Mouse (Mus musculus) E14TG2a.4 (cell line): ENCODE results near the gene Alg2.

ENCODE experiments used
- H3K27me3 ChIP-seq: 2 replicates; pipeline ENCODE4 v1.6.1; 2014; ENCODE audit warnings: low read length, control low read depth; ENCODE audit not compliant: insufficient read depth
- H3K36me3 ChIP-seq: 2 replicates; pipeline ENCODE4 v1.6.1; 2014; ENCODE audit warnings: low read length, control low read depth; ENCODE audit not compliant: insufficient read depth
- H3K4me1 ChIP-seq: replicated peaks from 2 replicates; pipeline ENCODE4 v1.6.1; 2014; ENCODE audit warnings: low read depth, low read length, control low read depth
- H3K4me3 ChIP-seq: replicated peaks from 2 replicates; pipeline ENCODE4 v1.5.1; 2014; ENCODE audit warnings: mild to moderate bottlenecking, low read length
- H3K9me3 ChIP-seq: 2 replicates; pipeline ENCODE4 v1.6.1; 2014; ENCODE audit warnings: low read length, control low read depth
- CTCF ChIP-seq: conservative IDR thresholded peaks from 2 replicates; pipeline ENCODE4 v1.5.1; 2014; ENCODE audit warnings: low read length
- NANOG ChIP-seq: IDR thresholded peaks from 2 replicates; pipeline ENCODE4 v1.6.1; 2014; ENCODE audit warnings: borderline replicate concordance, low read length, mixed read lengths
- POU5F1 ChIP-seq: IDR thresholded peaks from 2 replicates; pipeline ENCODE4 v1.6.1; 2014; ENCODE audit warnings: low read length, borderline replicate concordance

Gene Alg2

GRCm38 (mm10) chr4:47499121-47499545, 25.0 kb upstream of the Alg2 start:
- TF ChIP-seq NANOG = no peak
- no peak for TF ChIP-seq CTCF
- no peak for TF ChIP-seq POU5F1
- Histone ChIP-seq H3K4me1 (peaks cover 4% of the 10 kb centered on the region; the same call in 1 of the 2 replicates), H3K36me3 (no peaks in the 10 kb centered on the region), H3K4me3 (no peak overlapping the region), H3K9me3 (peaks cover 5% of the 10 kb centered on the region; the same call in 1 of the 2 replicates), H3K27me3 (no peaks in the 10 kb centered on the region)

DNA sequence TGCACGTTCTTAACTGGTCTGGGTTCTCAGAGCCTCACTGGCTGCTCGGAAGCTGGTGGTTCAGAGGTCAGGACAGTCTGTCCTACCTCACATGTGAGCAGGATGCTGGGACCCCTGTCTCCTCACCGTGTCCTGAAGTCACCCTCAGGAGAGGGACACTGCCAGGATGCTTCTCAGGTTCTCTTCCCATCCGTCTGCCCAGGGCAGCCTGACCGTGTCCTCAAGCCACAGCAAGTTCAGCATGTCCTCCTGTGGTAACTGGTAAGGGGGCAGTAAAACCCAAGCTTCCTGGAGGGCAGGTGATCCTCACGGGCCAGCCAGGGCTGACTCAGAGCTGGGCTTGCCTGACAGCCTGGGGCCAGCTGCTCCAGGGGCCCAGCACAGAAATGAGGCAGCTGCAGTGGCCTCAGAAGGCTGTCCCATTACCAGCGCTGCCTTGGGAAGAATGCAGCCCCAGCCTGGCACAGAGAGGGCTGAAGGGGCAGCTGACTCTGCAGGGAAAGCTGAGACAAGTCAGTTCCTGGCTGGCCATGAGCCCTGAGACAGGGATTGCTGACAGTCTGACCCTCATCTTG, 23.8 kb upstream of the Alg2 start:
- no peaks in the 10 kb centered on the region for H3K27me3 ChIP-seq
- H3K4me3 ChIP-seq = no peak overlapping the region
- H3K4me1 ChIP-seq = peaks cover 4% of the 10 kb centered on the region; the same call in 1 of the 2 replicates
- no peaks in the 10 kb centered on the region for H3K9me3 ChIP-seq
- no peaks in the 10 kb centered on the region for H3K36me3 ChIP-seq
- TF ChIP-seq POU5F1 (no peak), NANOG (no peak), CTCF (no peak)

GRCm38 (mm10) chr4:47494686-47495085, 20.6 kb upstream of the Alg2 start:
- no peaks in the 10 kb centered on the region for H3K36me3 ChIP-seq
- TF ChIP-seq NANOG (no peak), POU5F1 (no peak), CTCF (no peak)
- H3K9me3 ChIP-seq = no peaks in the 10 kb centered on the region
- no peak overlapping the region for H3K4me3 ChIP-seq
- H3K27me3 ChIP-seq = no peaks in the 10 kb centered on the region
- H3K4me1 ChIP-seq = peaks cover 8% of the 10 kb centered on the region

- H3K36me3 ChIP-seq = no peaks in the 10 kb centered on the region
- TF ChIP-seq NANOG (no peak), CTCF (no peak)
- no peak overlapping the region for H3K4me3 ChIP-seq
- no peaks in the 10 kb centered on the region for H3K9me3 ChIP-seq
- H3K27me3 ChIP-seq = no peaks in the 10 kb centered on the region
- peaks cover 8% of the 10 kb centered on the region for H3K4me1 ChIP-seq
Measured at GRCm38 (mm10) chr4:47494137-47494536, 20.0 kb upstream of the Alg2 start.

DNA sequence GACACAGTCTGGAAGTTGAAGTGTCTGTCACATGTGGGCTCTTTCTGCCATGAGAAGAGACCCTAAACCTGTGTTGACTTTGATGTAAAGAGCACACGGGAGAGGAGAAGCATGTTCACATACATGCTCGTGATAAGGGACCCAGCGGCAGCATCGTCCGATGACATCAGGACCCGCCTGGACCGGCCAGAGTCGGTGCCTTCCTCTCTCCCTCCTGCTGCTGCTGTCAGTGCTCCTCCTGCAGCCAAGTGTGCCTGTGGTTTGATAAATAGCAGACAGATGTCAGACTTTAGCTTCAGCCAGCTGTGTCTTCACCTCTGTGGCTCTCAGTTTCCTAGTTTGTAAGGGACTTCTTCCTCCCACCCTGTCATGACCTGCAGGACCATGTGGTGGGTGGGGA, 19.3 kb upstream of the Alg2 start:
- Histone ChIP-seq H3K4me3 (no peak overlapping the region), H3K36me3 (no peaks in the 10 kb centered on the region), H3K27me3 (no peaks in the 10 kb centered on the region), H3K9me3 (no peaks in the 10 kb centered on the region), H3K4me1 (peaks cover 8% of the 10 kb centered on the region)
- TF ChIP-seq POU5F1 (no peak), CTCF (no peak), NANOG (no peak)

GRCm38 (mm10) chr4:47492311-47493086, 18.4 kb upstream of the Alg2 start:
- Histone ChIP-seq H3K9me3 (no peaks in the 10 kb centered on the region), H3K4me1 (peaks cover 11% of the 10 kb centered on the region), H3K27me3 (no peaks in the 10 kb centered on the region), H3K36me3 (no peaks in the 10 kb centered on the region), H3K4me3 (no peak overlapping the region)
- no peak for TF ChIP-seq CTCF
- no peak for TF ChIP-seq POU5F1
- TF ChIP-seq NANOG = no peak

- no peak overlapping the region for H3K4me3 ChIP-seq
- no peaks in the 10 kb centered on the region for H3K36me3 ChIP-seq
- H3K9me3 ChIP-seq = no peaks in the 10 kb centered on the region
- no peak for TF ChIP-seq POU5F1
- no peak for TF ChIP-seq CTCF
- TF ChIP-seq NANOG = no peak
- no peaks in the 10 kb centered on the region for H3K27me3 ChIP-seq
- H3K4me1 ChIP-seq = peaks cover 11% of the 10 kb centered on the region
Measured at GRCm38 (mm10) chr4:47491243-47491642, 17.1 kb upstream of the Alg2 start.

DNA sequence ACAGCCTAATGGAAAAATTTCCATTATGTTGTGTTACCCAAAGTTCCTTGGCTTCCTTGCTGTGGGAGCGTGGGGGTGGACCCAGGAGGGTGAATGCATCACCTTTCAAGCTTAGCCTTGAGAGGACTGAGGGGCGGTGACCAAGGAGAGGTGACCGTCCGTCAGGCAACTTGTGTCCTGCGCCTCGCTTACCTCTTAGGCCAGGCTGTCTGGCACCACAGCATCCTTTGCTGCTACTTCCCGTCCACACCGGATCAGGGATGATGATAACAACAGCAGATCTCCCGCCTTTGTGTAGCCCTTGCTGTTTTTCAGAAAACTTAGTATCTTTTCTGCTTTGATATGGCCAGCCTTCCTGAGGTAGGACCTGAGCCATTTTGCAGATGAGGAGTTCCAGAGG, 6.4 kb upstream of the Alg2 start:
- Histone ChIP-seq H3K9me3 (no peaks in the 10 kb centered on the region), H3K4me3 (no peak overlapping the region), H3K36me3 (peaks cover 80% of the 10 kb centered on the region), H3K4me1 (peaks cover 50% of the 10 kb centered on the region), H3K27me3 (no peaks in the 10 kb centered on the region)
- TF ChIP-seq CTCF = no peak
- no peak for TF ChIP-seq NANOG
- no peak for TF ChIP-seq POU5F1
